Mouse (Mus musculus): ENCODE data around the gene Syne3.

Syne3 gene

GRCm38 (mm10) chr12:105025947-105026586, 16.5 kb upstream of the Syne3 start:
- DNase-seq (ENCODE audit: low spot score in 2 of 2): no peak

- peak; percentile 51 to 75 for DNase-seq (ENCODE audit: low spot score in 2 of 2)
Observed at GRCm38 (mm10) chr12:105025271-105025946, 15.8 kb upstream of the Syne3 start.

GRCm38 (mm10) chr12:105022776-105023175, 13.2 kb upstream of the Syne3 start:
- DNase-seq (ENCODE audit: low spot score in 2 of 2): no peak

GRCm38 (mm10) chr12:105022141-105022540, 12.5 kb upstream of the Syne3 start:
- no peak for DNase-seq (ENCODE audit: low spot score in 2 of 2)

- DNase-seq (ENCODE audit: low spot score in 2 of 2): no peak
Observed at GRCm38 (mm10) chr12:105021441-105022069, 11.9 kb upstream of the Syne3 start.

- DNase-seq (ENCODE audit: low spot score in 2 of 2): peak; percentile 46 to 52
Observed at GRCm38 (mm10) chr12:105019359-105020219, 10.0 kb upstream of the Syne3 start.

- no peak for DNase-seq (ENCODE audit: low spot score in 2 of 2)
Observed at GRCm38 (mm10) chr12:105016639-105017038, 7.0 kb upstream of the Syne3 start.

GRCm38 (mm10) chr12:105016199-105016598, 6.6 kb upstream of the Syne3 start:
- DNase-seq (ENCODE audit: low spot score in 2 of 2): no peak

GRCm38 (mm10) chr12:105013065-105013464, 3.5 kb upstream of the Syne3 start:
- DNase-seq (ENCODE audit: low spot score in 2 of 2): peak in 1 of 2 experiments; percentile 40

GRCm38 (mm10) chr12:105012314-105012713, 2.7 kb upstream of the Syne3 start:
- DNase-seq (ENCODE audit: low spot score in 2 of 2): no peak

GRCm38 (mm10) chr12:105011589-105011988, 2.0 kb upstream of the Syne3 start:
- DNase-seq (ENCODE audit: low spot score in 2 of 2): no peak

- no peak for DNase-seq (ENCODE audit: low spot score in 2 of 2)
Observed at GRCm38 (mm10) chr12:105010213-105010790, 693 bp upstream of the Syne3 start.

- peak in 1 of 2 experiments; percentile 40 for DNase-seq (ENCODE audit: low spot score in 2 of 2)
Observed at GRCm38 (mm10) chr12:105008752-105009178, 844 bp downstream of the Syne3 start.

- DNase-seq (ENCODE audit: low spot score in 2 of 2): no peak
Observed at GRCm38 (mm10) chr12:105008150-105008549, 1.5 kb downstream of the Syne3 start.

GRCm38 (mm10) chr12:105005715-105005972, 4.0 kb downstream of the Syne3 start:
- DNase-seq (ENCODE audit: low spot score in 2 of 2): no peak

GRCm38 (mm10) chr12:105004956-105005714, 4.5 kb downstream of the Syne3 start:
- no peak for DNase-seq (ENCODE audit: low spot score in 2 of 2)

- no peak for DNase-seq (ENCODE audit: low spot score in 2 of 2)
Observed at GRCm38 (mm10) chr12:105003715-105004114, 5.9 kb downstream of the Syne3 start.

GRCm38 (mm10) chr12:105003158-105003557, 6.5 kb downstream of the Syne3 start:
- no peak for DNase-seq (ENCODE audit: low spot score in 2 of 2)

GRCm38 (mm10) chr12:105002340-105003132, 7.1 kb downstream of the Syne3 start:
- no peak for DNase-seq (ENCODE audit: low spot score in 2 of 2)

GRCm38 (mm10) chr12:105001317-105001716, 8.3 kb downstream of the Syne3 start:
- no peak for DNase-seq (ENCODE audit: low spot score in 2 of 2)
